Mouse (Mus musculus) megakaryocyte-erythroid progenitor cell, adult 5-6 weeks (primary cell): ENCODE results near the gene Olfr355. TPM values are rescaled to one million over a fixed set of nuclear protein-coding genes. Genes with fewer than 3 reads are reported as not detected.

Source experiments
- ATAC-seq: replicated peaks from 2 replicates; pipeline ENCODE4 v1.8.0; 2016; ENCODE audit warnings: mild to moderate bottlenecking, inconsistent platforms; ENCODE audit not compliant: severe bottlenecking, poor library complexity, low FRiP score, low TSS enrichment
- total RNA-seq, 2 experiments: library from RNA; stranded (forward) in 1 of 2; stranded (reverse) in 1 of 2; fragments of 200-1000, 215-1000 nt in 1 of 2; fragments of >200 nt in 1 of 2; fragmentation: Nextera tagmentation in 1 of 2; gene quantifications; 2 replicates each; pipeline ENCODE4 v1.2.3; 2014 to 2017

Olfr355 gene
- total RNA-seq (2014; fragmentation: Nextera tagmentation) (not detected in 2 replicates), total RNA-seq (2017) (not detected in 2 replicates)

DNA sequence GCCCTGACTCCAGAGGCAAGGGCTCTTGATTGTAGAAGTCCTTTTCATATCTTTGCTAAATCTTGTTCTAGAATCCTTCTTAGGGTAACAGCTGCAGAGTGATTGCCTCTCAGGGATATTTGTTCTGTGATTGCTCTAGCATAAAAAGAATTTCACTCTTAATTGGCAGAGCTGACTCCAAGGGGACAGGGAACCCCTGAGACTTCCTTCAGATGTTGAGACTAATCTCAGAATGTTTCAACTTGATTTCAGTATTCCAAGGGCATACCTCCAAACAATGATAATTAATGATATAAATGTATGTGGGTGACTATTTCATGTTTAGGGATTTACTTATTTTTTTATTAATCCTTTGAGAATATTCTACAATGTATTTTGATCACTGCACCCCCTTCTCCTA lies at the start of gene Olfr355:
Olfr355 (minus strand) TSS at position 101 of the 400 bp plus-strand sequence.
- no peak for ATAC-seq

GRCm38 (mm10) chr2:36936821-36937220 lies 8.1 kb upstream of the Olfr355 start, which contains the start of gene Olfr356:
Olfr356 (plus strand) TSS chr2:36937121.
- ATAC-seq: no peak

DNA sequence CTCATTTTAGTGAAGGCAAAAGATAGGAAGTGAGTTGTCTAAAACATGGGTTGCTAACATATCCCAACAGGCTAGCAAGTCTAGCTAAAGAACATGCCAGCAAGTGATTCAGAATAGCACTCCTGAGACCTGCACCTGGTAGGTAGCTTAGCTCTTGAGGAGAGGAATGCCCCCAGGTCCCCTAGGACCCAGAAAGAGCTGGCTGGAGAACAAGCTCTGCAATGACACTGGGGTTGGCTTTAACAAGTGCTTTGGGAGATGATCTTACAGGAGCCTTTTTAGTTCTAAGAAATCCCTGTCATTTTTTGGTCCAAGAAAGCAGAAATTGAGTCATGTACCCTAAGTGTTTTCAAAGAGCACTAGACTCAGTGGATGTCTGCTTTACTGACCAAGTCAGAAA lies 23.3 kb downstream of the Olfr355 start, which contains the start of gene Olfr354:
Olfr354 (plus strand) TSS at position 301 of the 400 bp plus-strand sequence.
- no peak for ATAC-seq

DNA sequence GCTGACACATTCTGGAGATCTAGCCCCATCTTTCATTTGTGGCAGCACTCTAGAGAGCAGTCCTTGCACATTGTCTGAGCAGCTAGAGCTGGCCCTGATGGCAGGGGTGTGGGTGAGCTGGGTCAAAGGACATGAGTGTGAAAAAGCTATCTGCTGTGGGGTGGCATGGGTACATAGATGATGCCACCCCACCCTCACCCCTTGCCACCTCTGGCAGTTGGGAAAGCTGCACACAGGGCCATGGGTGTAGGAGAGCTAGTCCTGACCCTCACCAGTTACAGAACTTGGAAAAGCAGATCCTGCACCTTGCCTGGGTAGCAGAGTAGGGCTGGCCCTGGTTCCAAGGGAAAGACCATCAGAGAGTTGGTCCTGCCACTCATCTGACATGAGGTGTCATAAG lies 31.6 kb downstream of the Olfr355 start:
- no peak for ATAC-seq

GRCm38 (mm10) chr2:36892836-36893235 lies 35.9 kb downstream of the Olfr355 start, which contains the start of gene Olfr353:
Olfr353 (minus strand) TSS chr2:36892936.
- ATAC-seq: no peak

Other genes starting within 250 kb of the Olfr355 start
- gene Olfr346, start 243.1 kb downstream of the Olfr355 start, total RNA-seq (2014; fragmentation: Nextera tagmentation): not detected in 2 replicates
- gene Olfr346, start 243.1 kb downstream of the Olfr355 start, total RNA-seq (2017): not detected in 2 replicates
- gene Olfr347, start 197.0 kb downstream of the Olfr355 start, total RNA-seq (2014; fragmentation: Nextera tagmentation): not detected in 2 replicates
- not detected in 2 replicates for gene Olfr347, start 197.0 kb downstream of the Olfr355 start, total RNA-seq (2017)
- gene Olfr348, start 144.6 kb downstream of the Olfr355 start, total RNA-seq (2014; fragmentation: Nextera tagmentation): not detected in 2 replicates
- not detected in 2 replicates for gene Olfr348, start 144.6 kb downstream of the Olfr355 start, total RNA-seq (2017)
- gene Olfr50, start 138.4 kb downstream of the Olfr355 start, total RNA-seq (2014; fragmentation: Nextera tagmentation): not detected in 2 replicates
- not detected in 2 replicates for gene Olfr50, start 138.4 kb downstream of the Olfr355 start, total RNA-seq (2017)
- not detected in 2 replicates for gene Olfr3, start 111.9 kb downstream of the Olfr355 start, total RNA-seq (2014; fragmentation: Nextera tagmentation)
- not detected in 2 replicates for gene Olfr3, start 111.9 kb downstream of the Olfr355 start, total RNA-seq (2017)
- not detected in 2 replicates for gene Olfr350, start 82.6 kb downstream of the Olfr355 start, total RNA-seq (2014; fragmentation: Nextera tagmentation)
- gene Olfr350, start 82.6 kb downstream of the Olfr355 start, total RNA-seq (2017): not detected in 2 replicates
- not detected in 2 replicates for gene Olfr351, start 66.2 kb downstream of the Olfr355 start, total RNA-seq (2014; fragmentation: Nextera tagmentation)
- gene Olfr351, start 66.2 kb downstream of the Olfr355 start, total RNA-seq (2017): not detected in 2 replicates
- not detected in 2 replicates for gene Olfr352, start 60.4 kb downstream of the Olfr355 start, total RNA-seq (2014; fragmentation: Nextera tagmentation)
- not detected in 2 replicates for gene Olfr352, start 60.4 kb downstream of the Olfr355 start, total RNA-seq (2017)
- gene Olfr353, start 36.0 kb downstream of the Olfr355 start, total RNA-seq (2014; fragmentation: Nextera tagmentation): not detected in 2 replicates
- gene Olfr353, start 36.0 kb downstream of the Olfr355 start, total RNA-seq (2017): not detected in 2 replicates
- not detected in 2 replicates for gene Olfr354, start 23.2 kb downstream of the Olfr355 start, total RNA-seq (2014; fragmentation: Nextera tagmentation)
- gene Olfr354, start 23.2 kb downstream of the Olfr355 start, total RNA-seq (2017): not detected in 2 replicates
- not detected in 2 replicates for gene Olfr356, start 8.2 kb upstream of the Olfr355 start, total RNA-seq (2014; fragmentation: Nextera tagmentation)
- gene Olfr356, start 8.2 kb upstream of the Olfr355 start, total RNA-seq (2017): not detected in 2 replicates
- not detected in 2 replicates for gene Olfr357, start 64.9 kb upstream of the Olfr355 start, total RNA-seq (2014; fragmentation: Nextera tagmentation)
- gene Olfr357, start 64.9 kb upstream of the Olfr355 start, total RNA-seq (2017): not detected in 2 replicates
- not detected in 2 replicates for gene Olfr358, start 80.4 kb upstream of the Olfr355 start, total RNA-seq (2014; fragmentation: Nextera tagmentation)
- gene Olfr358, start 80.4 kb upstream of the Olfr355 start, total RNA-seq (2017): not detected in 2 replicates
- not detected in 2 replicates for gene Olfr360, start 136.8 kb upstream of the Olfr355 start, total RNA-seq (2014; fragmentation: Nextera tagmentation)
- gene Olfr360, start 136.8 kb upstream of the Olfr355 start, total RNA-seq (2017): not detected in 2 replicates
- not detected in 2 replicates for gene Olfr361, start 160.4 kb upstream of the Olfr355 start, total RNA-seq (2014; fragmentation: Nextera tagmentation)
- not detected in 2 replicates for gene Olfr361, start 160.4 kb upstream of the Olfr355 start, total RNA-seq (2017)
- gene Olfr362, start 189.0 kb upstream of the Olfr355 start, total RNA-seq (2014; fragmentation: Nextera tagmentation): not detected in 2 replicates
- not detected in 2 replicates for gene Olfr362, start 189.0 kb upstream of the Olfr355 start, total RNA-seq (2017)
- not detected in 2 replicates for gene Olfr364-ps1, start 210.4 kb upstream of the Olfr355 start, total RNA-seq (2014; fragmentation: Nextera tagmentation)
- not detected in 2 replicates for gene Olfr364-ps1, start 210.4 kb upstream of the Olfr355 start, total RNA-seq (2017)